Mouse (Mus musculus) midbrain, embryonic 14.5 days (tissue): ENCODE measurements around the gene Lrwd1. TPM values are rescaled to one million over a fixed set of nuclear protein-coding genes. Genes with fewer than 3 reads are reported as not detected.

Source experiments
- ATAC-seq: fragments of 200-750 bp; cut with Nextera tagmentation; 2 replicates; pipeline ENCODE4 v1.8.0; 2017; ENCODE audit warnings: moderate number of reproducible peaks, moderate library complexity; ENCODE audit not compliant: low FRiP score, low TSS enrichment
- DNase-seq: peaks from one replicate; pipeline ENCODE4 v3.0.0-alpha.2; 2015
- H3K27ac ChIP-seq: fragments of 300-500 bp; sonication (generic); replicated peaks from 2 replicates; pipeline ENCODE4 v1.5.1; 2014; ENCODE audit warnings: mild to moderate bottlenecking, low read depth, low read length, moderate library complexity
- H3K27me3 ChIP-seq: fragments of 300-500 bp; sonication (generic); 2 replicates; pipeline ENCODE4 v1.6.1; 2014; ENCODE audit warnings: low read length, control low read depth, mixed read lengths; ENCODE audit not compliant: control insufficient read depth, insufficient read depth
- H3K36me3 ChIP-seq: fragments of 300-500 bp; sonication (generic); 2 replicates; pipeline ENCODE4 v1.6.1; 2014; ENCODE audit warnings: low read length, control low read depth; ENCODE audit not compliant: control insufficient read depth, insufficient read depth
- H3K4me1 ChIP-seq: fragments of 300-500 bp; sonication (generic); 2 replicates; pipeline ENCODE4 v1.6.1; 2014; ENCODE audit warnings: mild to moderate bottlenecking, antibody characterized with exemption, low read length, control low read depth; ENCODE audit not compliant: control insufficient read depth, insufficient read depth
- H3K4me2 ChIP-seq: fragments of 300-500 bp; sonication (generic); 2 replicates; pipeline ENCODE4 v1.6.1; 2014; ENCODE audit warnings: mild to moderate bottlenecking, low read length, moderate library complexity
- H3K4me3 ChIP-seq: fragments of 300-500 bp; sonication (generic); replicated peaks from 2 replicates; pipeline ENCODE4 v1.5.1; 2014; ENCODE audit warnings: low read depth, low read length
- H3K9ac ChIP-seq: fragments of 300-500 bp; sonication (generic); replicated peaks from 2 replicates; pipeline ENCODE4 v1.6.1; 2014; ENCODE audit warnings: mild to moderate bottlenecking, low read length, moderate library complexity
- H3K9me3 ChIP-seq: fragments of 300-500 bp; sonication (generic); 2 replicates; pipeline ENCODE4 v1.6.1; 2016; ENCODE audit warnings: low read length, control low read depth, mixed read lengths; ENCODE audit not compliant: control insufficient read depth
- WGBS: fragments of 180-500 bp; shearing (Covaris S2); extraction: QIAGEN DNeasy Blood & Tissue Kit; methylation state at CpG from one replicate; pipeline ENCODE4 v1.1.7; 2014; 5-methylcytosine and 5-hydroxymethylcytosine counted together
- polyA plus RNA-seq: library from polyadenylated mRNA; unstranded; fragments of >200 nt; fragmentation: Nextera tagmentation; extraction: Ambion mirVana; gene quantifications from 2 replicates; pipeline ENCODE4 v1.2.1, GENCODE M21; 2014

The Lrwd1 gene
- polyA plus RNA-seq, 1 experiment from 2014 or later: 24.5 TPM

GRCm38 (mm10) chr5:136171363-136172341 is 35.8 kb upstream of the Lrwd1 start:
- 40% methylated on average over 17 of the region's 17 CpGs for WGBS
- Histone ChIP-seq H3K4me3 (peak overlapping the region; percentile 58), H3K9me3 (no peaks in the 10 kb centered on the region), H3K27me3 (no peaks in the 10 kb centered on the region), H3K27ac (0 out of 2 replicates have a peak overlapping the region, but pooled peaks have one; percentile 79), H3K9ac (peak overlapping the region; percentile 68; the same call in 1 of the 2 replicates), H3K4me1 (peaks cover 17% of the 10 kb centered on the region; the same call in 1 of the 2 replicates), H3K4me2 (peak overlapping the region; percentile 93), H3K36me3 (peaks cover 3% of the 10 kb centered on the region; the same call in 1 of the 2 replicates)
- ATAC-seq (no peak), DNase-seq (peak; percentile 9)

- WGBS: 2% methylated on average over 47 of the region's 49 CpGs
- no peaks in the 10 kb centered on the region for H3K9me3 ChIP-seq
These were observed 34.9 kb upstream of the Lrwd1 start, which contains the start of gene Orai2 for GRCm38 (mm10) chr5:136170512-136171362. Orai2 (minus strand) TSS chr5:136170713.

GRCm38 (mm10) chr5:136169626-136170511 is 34.0 kb upstream of the Lrwd1 start:
- Histone ChIP-seq H3K36me3 (peaks cover 12% of the 10 kb centered on the region; the same call in 1 of the 2 replicates), H3K4me3 (peak overlapping the region; percentile 58), H3K4me1 (peaks cover 17% of the 10 kb centered on the region; the same call in 1 of the 2 replicates), H3K9ac (peak overlapping the region; percentile 68), H3K9me3 (no peaks in the 10 kb centered on the region), H3K4me2 (peak overlapping the region; percentile 93), H3K27ac (peak overlapping the region; percentile 79), H3K27me3 (no peaks in the 10 kb centered on the region)
- 12% methylated on average over 15 of the region's 15 CpGs for WGBS
- DNase-seq (peak; percentile 59), ATAC-seq (peak; percentile 51)

More at GRCm38 (mm10) chr5:136170512-136171362, 34.9 kb upstream of the Lrwd1 start, which contains the start of gene Orai2:
- H3K36me3 ChIP-seq: peaks cover 6% of the 10 kb centered on the region; the same call in 1 of the 2 replicates
- ATAC-seq (peak; percentile 89), DNase-seq (peak; percentile 94)
- H3K4me2 ChIP-seq: peak within 1 kb of the TSS; percentile 93
- H3K9ac ChIP-seq: peak within 1 kb of the TSS; percentile 68
- peaks cover 17% of the 10 kb centered on the region; the same call in 1 of the 2 replicates for H3K4me1 ChIP-seq
- peak within 1 kb of the TSS; percentile 79 for H3K27ac ChIP-seq
- peak within 1 kb of the TSS; percentile 58 for H3K4me3 ChIP-seq
- H3K27me3 ChIP-seq: no peaks in the 10 kb centered on the region

GRCm38 (mm10) chr5:136168071-136168470 is 32.2 kb upstream of the Lrwd1 start:
- H3K4me1 ChIP-seq: peaks cover 17% of the 10 kb centered on the region; the same call in 1 of the 2 replicates
- H3K4me3 ChIP-seq: no peak overlapping the region
- peaks cover 12% of the 10 kb centered on the region; the same call in 1 of the 2 replicates for H3K36me3 ChIP-seq
- H3K4me2 ChIP-seq: no peak overlapping the region
- ATAC-seq (no peak), DNase-seq (no peak)
- H3K9me3 ChIP-seq: no peaks in the 10 kb centered on the region
- 93% methylated on average over 3 of the region's 3 CpGs for WGBS
- H3K27ac ChIP-seq: no peak overlapping the region
- no peaks in the 10 kb centered on the region for H3K27me3 ChIP-seq
- H3K9ac ChIP-seq: no peak overlapping the region

- H3K36me3 ChIP-seq: peaks cover 13% of the 10 kb centered on the region; the same call in 1 of the 2 replicates
- WGBS: 90% methylated on average over 4 of the region's 4 CpGs
- no peak overlapping the region for H3K27ac ChIP-seq
- peaks cover 17% of the 10 kb centered on the region; the same call in 1 of the 2 replicates for H3K4me1 ChIP-seq
- H3K9ac ChIP-seq: no peak overlapping the region
- no peak overlapping the region for H3K4me2 ChIP-seq
- H3K9me3 ChIP-seq: no peaks in the 10 kb centered on the region
- ATAC-seq: no peak
- H3K4me3 ChIP-seq: no peak overlapping the region
- no peak for DNase-seq
- no peaks in the 10 kb centered on the region for H3K27me3 ChIP-seq
These were observed 31.4 kb upstream of the Lrwd1 start for GRCm38 (mm10) chr5:136167296-136167695.

GRCm38 (mm10) chr5:136165246-136165645 is 29.4 kb upstream of the Lrwd1 start:
- Histone ChIP-seq H3K9ac (no peak overlapping the region), H3K4me2 (no peak overlapping the region), H3K36me3 (peaks cover 24% of the 10 kb centered on the region; the same call in 1 of the 2 replicates), H3K4me3 (no peak overlapping the region), H3K9me3 (no peaks in the 10 kb centered on the region), H3K4me1 (0 out of 2 replicates have a peak, but pooled peaks cover 8% of the 10 kb centered on the region), H3K27ac (peak overlapping the region; percentile 70; the same call in 1 of the 2 replicates), H3K27me3 (no peaks in the 10 kb centered on the region)
- 66% methylated on average over 8 of the region's 8 CpGs for WGBS
- DNase-seq (peak; percentile 31), ATAC-seq (no peak)

- no peaks in the 10 kb centered on the region for H3K27me3 ChIP-seq
- ATAC-seq (no peak), DNase-seq (peak; percentile 41)
- peaks cover 26% of the 10 kb centered on the region; the same call in 1 of the 2 replicates for H3K36me3 ChIP-seq
- H3K4me2 ChIP-seq: no peak overlapping the region
- no peaks in the 10 kb centered on the region for H3K9me3 ChIP-seq
- H3K4me3 ChIP-seq: no peak overlapping the region
- H3K27ac ChIP-seq: no peak overlapping the region
- WGBS: 66% methylated on average over 11 of the region's 11 CpGs
- H3K4me1 ChIP-seq: no peaks in the 10 kb centered on the region
- H3K9ac ChIP-seq: no peak overlapping the region
These were observed 28.1 kb upstream of the Lrwd1 start for GRCm38 (mm10) chr5:136163807-136164474.
